Mouse (Mus musculus) heart, embryonic 14.5 days (tissue): ENCODE measurements around the gene Gm17949. TPM values are rescaled to one million over a fixed set of nuclear protein-coding genes. Genes with fewer than 3 reads are reported as not detected.

Experiments
- ATAC-seq: fragments of 200-750 bp; cut with Nextera tagmentation; 2 replicates; pipeline ENCODE4 v1.8.0; 2017; ENCODE audit warnings: low read depth, moderate TSS enrichment; ENCODE audit not compliant: insufficient number of reproducible peaks, insufficient read depth, low FRiP score
- H3K27ac ChIP-seq, 2 experiments: fragments of 200-500 bp in 1 of 2; fragments of 300-500 bp in 1 of 2; sonication (generic) in 1 of 2; replicated peaks in 1 of 2; 2 replicates each; pipeline ENCODE4 v1.5.1; 2012 to 2014; ENCODE audit warnings: low read depth in 2 of 2, low read length in 2 of 2, control low read depth in 1 of 2, mild to moderate bottlenecking in 1 of 2, mixed read lengths in 1 of 2; ENCODE audit not compliant: control insufficient read depth in 1 of 2, insufficient read depth in 1 of 2
- H3K27me3 ChIP-seq: fragments of 300-500 bp; sonication (generic); 2 replicates; pipeline ENCODE4 v1.6.1; 2014; ENCODE audit warnings: mild to moderate bottlenecking, low read length, control low read depth; ENCODE audit not compliant: control insufficient read depth, insufficient read depth
- H3K36me3 ChIP-seq: fragments of 300-500 bp; sonication (generic); 2 replicates; pipeline ENCODE4 v1.6.1; 2014; ENCODE audit warnings: mild to moderate bottlenecking, control low read depth, low read length, mixed read lengths; ENCODE audit not compliant: control insufficient read depth, insufficient read depth
- H3K4me1 ChIP-seq, 2 experiments: fragments of 200-500 bp in 1 of 2; fragments of 300-500 bp in 1 of 2; sonication (generic) in 1 of 2; 2 replicates each; pipeline ENCODE4 v1.6.1; 2012 to 2014; ENCODE audit warnings: low read length in 2 of 2, control low read depth in 1 of 2, mixed read lengths in 1 of 2; ENCODE audit not compliant: control insufficient read depth in 2 of 2, insufficient read depth in 2 of 2
- H3K4me2 ChIP-seq: fragments of 300-500 bp; sonication (generic); 2 replicates; pipeline ENCODE4 v1.6.1; 2014; ENCODE audit warnings: mild to moderate bottlenecking, low read length
- H3K4me3 ChIP-seq, 2 experiments: fragments of 200-500 bp in 1 of 2; fragments of 300-500 bp in 1 of 2; sonication (generic) in 1 of 2; 2 replicates each; pipeline ENCODE4 v1.5.1; 2012 to 2014; ENCODE audit warnings: low read length in 2 of 2, mild to moderate bottlenecking in 2 of 2, control low read depth in 1 of 2, low read depth in 1 of 2, moderate library complexity in 1 of 2; ENCODE audit not compliant: control insufficient read depth in 1 of 2, insufficient read depth in 1 of 2
- H3K9ac ChIP-seq: fragments of 300-500 bp; sonication (generic); 2 replicates; pipeline ENCODE4 v1.6.1; 2014; ENCODE audit warnings: mild to moderate bottlenecking, low read length
- H3K9me3 ChIP-seq: fragments of 300-500 bp; sonication (generic); 2 replicates; pipeline ENCODE4 v1.6.1; 2016; ENCODE audit warnings: low read length, control low read depth; ENCODE audit not compliant: control insufficient read depth
- WGBS: fragments of 180-500 bp; shearing (Covaris S2); extraction: QIAGEN DNeasy Blood & Tissue Kit; methylation state at CpG from one replicate; pipeline ENCODE4 v1.1.7; 2014; 5-methylcytosine and 5-hydroxymethylcytosine counted together
- polyA plus RNA-seq: library from polyadenylated mRNA; unstranded; fragments of >200 nt; fragmentation: Nextera tagmentation; extraction: Ambion mirVana; gene quantifications from 2 replicates; pipeline ENCODE4 v1.2.1, GENCODE M21; 2014

Gm17949 gene
- polyA plus RNA-seq, 1 experiment from 2014 or later = 0.34 TPM

- no peak overlapping the region for H3K9ac ChIP-seq
- no peak for ATAC-seq
- no peak overlapping the region for H3K4me2 ChIP-seq
- H3K4me3 ChIP-seq = no peak overlapping the region
- no peaks in the 10 kb centered on the region for H3K36me3 ChIP-seq
- no peaks in the 10 kb centered on the region for H3K27me3 ChIP-seq
- 73% methylated on average over 3 of the region's 3 CpGs for WGBS
- peaks cover 0 to under 1% of the 10 kb centered on the region in 2 experiments; a peak in 1 of 4 replicates for H3K4me1 ChIP-seq
- no peaks in the 10 kb centered on the region for H3K9me3 ChIP-seq
- H3K27ac ChIP-seq = no peak overlapping the region
These were observed 25.6 kb upstream of the Gm17949 start for GRCm38 (mm10) chr17:56985656-56986055.

GRCm38 (mm10) chr17:56986105-56986805, 25.0 kb upstream of the Gm17949 start:
- Histone ChIP-seq H3K27me3 (no peaks in the 10 kb centered on the region), H3K27ac (no peak overlapping the region), H3K4me3 (no peak overlapping the region), H3K9ac (no peak overlapping the region), H3K4me2 (no peak overlapping the region), H3K9me3 (no peaks in the 10 kb centered on the region), H3K4me1 (peaks cover 6% of the 10 kb centered on the region in 2 experiments; a peak in 3 of 4 replicates), H3K36me3 (no peaks in the 10 kb centered on the region)
- ATAC-seq = no peak
- WGBS = 83% methylated on average over 3 of the region's 3 CpGs

- Histone ChIP-seq H3K36me3 (peaks cover 18% of the 10 kb centered on the region), H3K4me1 (peaks cover 6% of the 10 kb centered on the region in 2 experiments; a peak in 3 of 4 replicates), H3K4me3 (no peak overlapping the region), H3K4me2 (no peak overlapping the region), H3K9me3 (no peaks in the 10 kb centered on the region), H3K9ac (no peak overlapping the region), H3K27me3 (no peaks in the 10 kb centered on the region), H3K27ac (no peak overlapping the region)
- WGBS = 79% methylated on average over 7 of the region's 7 CpGs
- ATAC-seq = no peak
These were observed 22.8 kb upstream of the Gm17949 start for GRCm38 (mm10) chr17:56988441-56988840.

GRCm38 (mm10) chr17:56988921-56989430, 22.3 kb upstream of the Gm17949 start:
- H3K27me3 ChIP-seq = no peaks in the 10 kb centered on the region
- peak overlapping the region in 1 of 2 experiments; percentile 76; a peak in 2 of 4 replicates for H3K4me3 ChIP-seq
- peaks cover 23% of the 10 kb centered on the region for H3K36me3 ChIP-seq
- no peaks in the 10 kb centered on the region for H3K9me3 ChIP-seq
- 73% methylated on average over 7 of the region's 7 CpGs for WGBS
- peak overlapping the region; percentile 92 for H3K9ac ChIP-seq
- peaks cover 6% of the 10 kb centered on the region in 2 experiments; a peak in 3 of 4 replicates for H3K4me1 ChIP-seq
- peak overlapping the region; percentile 93 for H3K4me2 ChIP-seq
- ATAC-seq = no peak
- no peak overlapping the region for H3K27ac ChIP-seq

- ATAC-seq = peak; percentile 81
- Histone ChIP-seq H3K4me1 (peaks cover 6% of the 10 kb centered on the region in 2 experiments; a peak in 3 of 4 replicates), H3K9me3 (no peaks in the 10 kb centered on the region), H3K4me2 (peak overlapping the region; percentile 93), H3K27me3 (no peaks in the 10 kb centered on the region), H3K4me3 (peak overlapping the region; percentile 76 to 83), H3K9ac (peak overlapping the region; percentile 92), H3K36me3 (peaks cover 29% of the 10 kb centered on the region), H3K27ac (peak overlapping the region; percentile 73 to 75)
- 4% methylated on average over 25 of the region's 25 CpGs for WGBS
These were observed 21.7 kb upstream of the Gm17949 start for GRCm38 (mm10) chr17:56989467-56990114.

GRCm38 (mm10) chr17:56990115-56990746, 21.0 kb upstream of the Gm17949 start, which contains the start of gene Clpp:
Gene Clpp, plus strand, starts transcription at chr17:56990305.
- H3K27me3 ChIP-seq = no peaks in the 10 kb centered on the region
- peak within 1 kb of the TSS; percentile 73 to 75 for H3K27ac ChIP-seq
- peak; percentile 93 for ATAC-seq
- peaks cover 36% of the 10 kb centered on the region for H3K36me3 ChIP-seq
- whole genome bisulfite sequencing = under 1% methylated on average over 52 of the region's 52 CpGs
- peak within 1 kb of the TSS; percentile 76 to 83 for H3K4me3 ChIP-seq
- peak within 1 kb of the TSS; percentile 93 for H3K4me2 ChIP-seq
- no peaks in the 10 kb centered on the region for H3K9me3 ChIP-seq
- peak within 1 kb of the TSS; percentile 92 for H3K9ac ChIP-seq
- peaks cover 6% of the 10 kb centered on the region in 2 experiments; a peak in 3 of 4 replicates for H3K4me1 ChIP-seq

- Histone ChIP-seq H3K9me3 (no peaks in the 10 kb centered on the region), H3K27ac (no peak overlapping the region), H3K4me1 (peaks cover 6% of the 10 kb centered on the region in 2 experiments; a peak in 3 of 4 replicates), H3K9ac (peak overlapping the region; percentile 92), H3K4me2 (peak overlapping the region; percentile 93), H3K27me3 (no peaks in the 10 kb centered on the region), H3K36me3 (peaks cover 43% of the 10 kb centered on the region), H3K4me3 (peak overlapping the region; percentile 76 to 83)
- WGBS = 75% methylated on average over 2 of the region's 2 CpGs
- ATAC-seq = no peak
These were observed 20.3 kb upstream of the Gm17949 start for GRCm38 (mm10) chr17:56990966-56991365.
